Mouse (Mus musculus): ENCODE measurements around the gene Astn1. TPM values are rescaled to one million over a fixed set of nuclear protein-coding genes. Genes with fewer than 3 reads are reported as not detected.

Gene Astn1
- total RNA-seq, 2 experiments from 2014 or later, result 173 to 179 TPM

DNA sequence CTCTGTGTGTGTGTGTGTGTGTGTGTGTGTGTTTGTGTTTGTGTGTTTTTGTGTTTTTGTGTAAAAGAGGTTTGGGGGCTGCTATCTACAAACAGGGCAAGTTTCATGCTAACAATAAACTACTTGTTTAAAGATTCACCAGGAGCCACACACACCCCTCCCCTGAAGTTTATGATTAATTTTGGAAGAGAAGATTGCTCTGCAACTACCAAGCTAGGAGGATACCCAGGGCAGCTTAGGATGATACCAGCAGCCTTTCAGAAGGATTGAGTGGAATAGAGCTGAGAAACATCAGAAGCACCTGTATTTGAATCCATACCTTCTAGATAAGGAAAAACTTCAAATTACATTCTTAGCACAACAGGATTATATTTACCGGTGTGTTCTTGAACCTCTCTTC lies 242.1 kb downstream of the Astn1 start:
- DNase-seq (ENCODE audit: extremely low spot score in 1 of 2, low spot score in 1 of 2), result no peak

DNA sequence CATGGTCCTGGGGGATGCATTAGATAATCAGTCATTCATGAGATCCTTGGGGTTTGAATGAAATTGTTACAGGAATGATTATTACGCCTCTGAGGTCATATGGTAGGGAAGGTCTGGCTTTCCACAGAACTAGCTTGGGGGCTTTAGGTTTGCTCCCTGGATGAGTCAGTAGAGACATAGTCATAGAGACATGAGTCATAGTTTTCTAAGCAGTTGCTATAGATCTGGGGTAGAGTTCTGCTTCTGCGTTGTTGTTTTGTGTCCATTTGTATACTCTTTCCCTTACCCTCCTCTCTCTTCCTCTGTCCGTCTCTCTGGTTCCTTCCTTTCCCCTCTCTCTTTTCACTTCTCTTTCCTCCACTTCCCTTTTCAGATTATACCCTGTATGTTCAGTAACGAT lies 243.5 kb downstream of the Astn1 start:
- DNase-seq (ENCODE audit: extremely low spot score in 1 of 2, low spot score in 1 of 2), result no peak

DNA sequence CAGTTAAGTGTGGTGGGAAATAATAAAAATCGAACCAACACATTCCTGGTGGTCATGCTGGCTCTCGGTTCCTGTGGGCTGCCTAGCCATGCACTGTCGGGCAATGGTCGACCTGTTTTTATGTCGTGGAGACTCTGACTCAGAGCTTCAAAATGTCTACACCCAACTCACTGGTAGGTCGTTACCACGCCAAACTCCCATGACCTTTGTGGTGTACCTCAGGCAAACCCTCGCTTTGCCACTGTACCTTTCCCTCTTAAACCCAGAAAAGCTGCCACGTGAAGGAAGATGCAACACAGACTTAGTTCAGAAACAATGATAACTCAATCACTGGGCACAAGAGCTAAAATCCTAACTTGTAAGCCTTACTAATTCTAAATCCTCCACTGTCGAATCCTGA lies 244.3 kb downstream of the Astn1 start:
- DNase-seq (ENCODE audit: extremely low spot score in 1 of 2, low spot score in 1 of 2), result no peak

DNA sequence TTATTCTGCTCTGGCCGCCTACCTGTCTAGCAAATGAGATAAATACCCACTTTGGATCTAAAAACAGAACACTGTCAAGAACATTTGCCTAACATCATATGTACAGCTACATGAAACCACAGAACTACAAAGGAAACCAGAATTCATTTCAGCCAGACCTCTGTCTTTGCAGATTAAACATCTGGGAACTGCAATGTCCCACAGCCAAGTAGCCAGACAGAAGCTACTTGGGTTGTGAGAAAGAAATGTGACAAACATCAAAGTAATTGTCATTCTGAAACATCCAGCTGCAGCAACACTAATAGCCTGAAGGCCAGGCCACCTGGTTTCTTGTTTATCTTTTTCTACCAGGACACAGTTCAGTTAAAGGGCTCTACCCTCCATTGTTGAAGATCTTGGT lies 245.1 kb downstream of the Astn1 start:
- DNase-seq (ENCODE audit: extremely low spot score in 1 of 2, low spot score in 1 of 2), result no peak

DNA sequence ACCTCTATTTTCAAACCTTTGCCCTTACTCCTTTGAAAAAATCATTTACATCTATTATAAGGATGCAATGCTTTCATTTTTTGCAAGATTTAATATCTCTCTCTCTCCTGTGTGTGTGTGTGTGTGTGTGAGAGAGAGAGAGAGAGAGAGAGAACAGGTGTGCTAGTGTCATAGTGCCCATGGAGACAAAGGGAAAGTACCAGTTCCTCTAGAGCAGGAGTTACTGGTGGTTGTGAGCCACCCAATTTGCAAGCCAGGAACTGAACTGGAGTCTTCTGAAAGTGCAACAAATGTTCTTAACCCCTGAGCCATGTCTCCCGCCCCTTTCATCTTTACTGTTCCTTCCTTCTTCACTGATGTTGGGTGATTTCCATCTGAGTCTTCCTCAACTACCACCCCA lies 253.1 kb downstream of the Astn1 start:
- no peak for DNase-seq (ENCODE audit: extremely low spot score in 1 of 2, low spot score in 1 of 2)

DNA sequence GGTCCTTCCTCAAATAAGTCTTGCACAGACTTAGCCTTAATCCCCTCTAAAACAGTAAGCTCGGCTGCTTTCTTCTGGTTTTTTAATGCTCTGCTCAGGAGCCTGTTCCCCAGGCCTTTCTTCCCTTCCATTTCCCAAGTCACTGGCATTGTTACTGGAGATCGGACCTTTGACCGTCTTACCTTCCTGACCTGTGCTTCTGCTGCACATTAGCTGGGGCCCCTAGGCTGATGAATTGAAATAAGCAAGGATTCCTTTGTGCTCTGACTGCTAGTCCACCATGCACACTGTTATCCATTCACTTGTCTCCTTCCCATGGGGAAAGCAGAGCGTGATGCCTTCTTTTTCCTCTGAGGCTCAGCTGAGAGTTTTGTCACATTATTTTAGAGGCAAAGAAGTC lies 255.9 kb downstream of the Astn1 start:
- no peak for DNase-seq (ENCODE audit: extremely low spot score in 1 of 2, low spot score in 1 of 2)

DNA sequence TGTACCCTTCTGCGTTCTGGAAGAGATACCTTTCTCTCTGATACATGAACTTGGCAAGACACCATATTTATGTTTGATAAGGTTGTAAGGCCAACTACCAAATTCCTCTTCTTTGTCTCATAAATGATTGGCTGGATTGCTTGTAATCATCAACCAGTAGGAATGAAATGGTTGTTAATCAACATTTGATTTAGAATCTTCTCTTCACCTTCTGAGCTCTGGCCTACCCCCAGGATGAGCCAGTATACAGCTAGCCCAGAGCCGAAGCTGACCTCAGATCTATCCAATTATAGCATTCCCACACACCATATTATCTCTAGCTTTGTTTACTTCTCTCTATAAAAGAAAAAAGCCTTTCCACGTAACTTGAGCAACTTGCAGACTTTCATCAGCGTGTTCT lies 270.9 kb downstream of the Astn1 start:
- no peak for DNase-seq (ENCODE audit: extremely low spot score in 1 of 2, low spot score in 1 of 2)

DNA sequence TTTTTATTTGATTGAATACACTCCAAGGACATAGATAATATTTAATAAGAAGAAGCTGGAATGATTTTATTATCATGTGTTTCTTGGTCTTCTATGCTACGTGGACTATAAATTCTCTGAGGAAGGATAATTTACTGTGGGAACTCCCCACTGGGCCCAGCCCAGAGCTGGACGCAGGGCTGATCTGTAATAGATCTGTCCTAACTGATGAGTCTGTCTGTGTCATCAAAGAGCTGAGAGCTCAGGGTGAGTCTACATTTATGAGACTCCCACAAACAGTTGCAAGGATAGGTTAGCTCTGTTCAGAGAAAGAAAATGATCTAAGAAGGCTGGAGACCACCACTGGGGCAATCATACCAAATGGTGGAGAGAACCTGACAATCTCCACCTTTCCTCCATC lies 271.4 kb downstream of the Astn1 start:
- DNase-seq (ENCODE audit: extremely low spot score in 1 of 2, low spot score in 1 of 2), result no peak

DNA sequence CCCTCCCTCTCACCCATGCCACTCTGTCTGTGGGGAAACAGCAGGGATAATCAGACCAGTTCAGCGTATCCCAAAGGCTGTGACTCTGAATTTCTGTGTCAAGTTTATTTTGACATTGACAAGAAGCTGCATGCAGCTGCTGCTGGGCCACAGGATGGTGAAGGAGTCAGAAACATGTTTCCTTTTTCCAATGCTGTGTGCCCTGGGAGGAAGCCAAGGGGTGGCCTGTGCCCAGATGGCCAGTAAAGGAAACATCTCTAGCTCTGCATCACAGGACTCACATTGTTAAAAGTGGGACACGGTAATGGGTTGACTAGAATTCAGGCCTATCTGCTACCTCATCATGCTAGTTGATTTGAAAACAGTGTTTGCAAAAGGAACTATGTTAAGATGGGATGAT lies 279.2 kb downstream of the Astn1 start:
- no peak for DNase-seq (ENCODE audit: extremely low spot score in 1 of 2, low spot score in 1 of 2)

DNA sequence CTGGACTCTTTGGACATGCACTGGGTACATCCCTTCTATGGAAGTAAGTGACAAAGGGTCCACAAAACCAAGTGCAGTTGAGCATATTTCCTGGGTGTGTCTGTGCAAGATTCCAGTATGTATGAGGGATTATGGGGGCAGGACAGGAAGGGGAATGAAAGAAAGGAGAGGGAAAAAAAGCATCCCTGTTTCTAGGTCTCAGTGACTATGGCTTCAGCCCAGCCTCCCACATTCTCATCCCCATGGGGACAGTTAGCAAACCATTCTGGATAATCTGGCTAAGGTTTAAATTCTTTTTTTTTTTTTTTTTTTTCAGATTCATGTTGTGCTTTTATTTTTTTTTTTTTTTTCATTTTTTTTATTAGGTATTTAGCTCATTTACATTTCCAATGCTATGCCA lies 280.2 kb downstream of the Astn1 start:
- no peak for DNase-seq (ENCODE audit: extremely low spot score in 1 of 2, low spot score in 1 of 2)

DNA sequence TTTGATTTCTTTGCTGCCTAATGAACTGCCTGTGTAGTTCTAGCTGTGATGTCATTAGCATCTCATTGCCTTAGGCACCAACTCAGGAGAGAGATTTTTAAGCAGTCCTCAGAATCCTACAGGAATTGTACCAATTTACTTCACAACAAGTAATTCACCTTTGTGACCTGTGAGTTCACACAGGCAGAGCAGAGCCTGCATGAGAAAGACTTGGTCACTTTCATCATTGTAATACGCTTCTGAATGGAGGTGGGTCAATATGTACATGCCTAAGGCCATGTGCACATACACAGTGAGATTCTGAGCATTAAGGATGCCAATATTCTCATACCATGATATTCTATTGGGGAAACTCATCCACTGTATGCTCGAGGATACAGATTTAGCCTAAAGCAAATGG lies 290.7 kb downstream of the Astn1 start:
- DNase-seq (ENCODE audit: extremely low spot score in 1 of 2, low spot score in 1 of 2), result no peak

DNA sequence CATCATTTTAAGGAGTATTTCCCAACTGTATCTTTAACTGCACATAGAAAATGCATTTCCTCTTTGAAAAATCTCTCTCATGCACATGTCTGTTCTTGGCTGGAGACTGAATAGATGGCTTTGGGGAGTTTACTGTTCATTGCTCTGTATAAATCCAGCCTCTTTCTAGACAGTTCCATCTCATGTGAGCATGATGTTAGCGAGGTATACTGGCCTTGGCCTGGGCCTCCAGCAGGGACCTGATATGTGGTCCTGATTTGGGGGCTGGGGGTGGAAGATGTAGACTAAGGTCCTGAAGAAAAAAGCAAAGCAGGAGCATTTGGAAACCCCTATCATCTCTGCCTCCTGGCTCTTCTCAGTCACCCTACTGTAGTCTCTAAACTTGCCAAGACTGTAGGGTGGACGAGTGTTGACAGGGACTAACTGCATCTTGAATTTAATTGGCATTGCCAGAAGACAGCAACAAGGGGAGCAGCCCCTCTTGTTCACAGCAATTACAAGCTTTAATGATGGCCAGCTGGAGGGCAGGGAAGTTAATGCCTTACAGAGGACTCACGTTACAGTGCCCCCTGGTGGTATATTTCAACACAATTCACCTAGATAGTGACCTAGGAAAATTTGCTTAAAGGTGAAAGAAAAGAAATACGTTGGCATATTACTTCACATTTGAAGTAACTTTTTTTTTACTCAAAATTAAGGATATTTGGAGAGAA lies 291.9 kb downstream of the Astn1 start:
- DNase-seq (ENCODE audit: extremely low spot score in 1 of 2, low spot score in 1 of 2), result peak; percentile 23 to 28

DNA sequence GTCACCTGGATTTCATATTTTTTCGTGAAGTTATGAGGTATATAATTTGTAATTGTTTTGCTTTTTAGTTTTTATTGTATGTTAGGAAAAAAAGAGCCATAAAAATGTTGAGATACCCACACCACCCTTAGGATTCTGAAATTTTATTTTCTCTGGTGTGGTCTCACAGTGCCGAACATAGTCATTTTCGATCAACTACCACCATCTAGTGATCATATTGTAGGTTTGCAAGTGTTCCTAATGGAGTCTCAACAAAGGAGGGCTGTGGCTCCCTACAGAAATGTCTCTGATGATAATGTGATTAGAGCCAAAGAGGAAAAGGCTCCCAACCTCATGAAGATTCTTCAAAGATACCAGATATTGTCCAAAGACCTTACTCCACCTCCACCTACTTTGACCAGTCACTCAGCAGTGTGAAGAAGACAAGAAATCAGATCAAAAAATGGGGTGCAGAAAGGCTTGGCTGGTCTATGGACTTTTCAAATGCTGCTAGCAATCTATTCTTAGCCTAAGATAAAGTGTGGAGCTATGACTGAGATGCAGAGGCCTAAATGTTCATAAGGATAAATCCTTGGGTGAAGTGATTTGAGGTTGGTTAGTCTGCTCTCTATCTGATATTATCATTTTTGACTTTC lies 292.6 kb downstream of the Astn1 start:
- DNase-seq (ENCODE audit: extremely low spot score in 1 of 2, low spot score in 1 of 2), result no peak

DNA sequence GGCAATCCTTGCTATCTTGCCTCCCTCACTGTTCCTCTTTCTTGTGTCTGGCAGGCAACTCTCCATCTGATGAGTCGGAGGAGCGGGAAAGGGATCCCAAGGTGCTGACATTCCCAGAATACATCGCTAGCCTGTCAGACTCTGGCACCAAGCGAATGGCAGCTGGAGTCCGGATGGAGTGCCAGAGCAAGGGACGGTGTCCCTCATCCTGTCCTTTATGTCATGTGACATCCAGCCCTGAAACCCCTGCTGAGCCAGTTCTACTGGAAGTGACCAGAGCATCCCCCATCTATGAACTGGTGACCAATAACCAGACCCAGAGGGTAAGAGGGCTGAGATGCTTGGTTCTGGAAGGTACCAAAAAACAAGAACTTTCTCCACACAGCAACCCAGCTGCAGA lies 294.9 kb downstream of the Astn1 start:
- no peak for DNase-seq (ENCODE audit: extremely low spot score in 1 of 2, low spot score in 1 of 2)

DNA sequence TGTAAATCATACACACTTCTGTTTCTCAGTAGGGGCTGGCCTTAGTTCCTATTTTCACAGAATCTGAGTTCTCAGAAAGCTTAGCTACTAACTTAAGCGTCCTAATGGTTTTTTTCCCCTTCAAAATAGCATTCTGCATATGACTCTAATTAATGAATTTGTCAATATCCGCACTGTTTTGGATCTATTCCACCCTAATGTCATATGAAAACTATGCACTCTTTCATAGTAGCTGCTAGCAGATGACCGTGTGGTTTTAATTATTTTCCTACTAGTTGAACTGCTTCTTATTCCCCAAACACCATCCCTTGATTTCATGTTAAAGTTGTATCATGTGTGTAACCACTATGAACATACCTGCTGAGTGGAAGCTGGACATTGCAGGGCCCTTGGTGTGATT lies 303.9 kb downstream of the Astn1 start:
- no peak for DNase-seq (ENCODE audit: extremely low spot score in 1 of 2, low spot score in 1 of 2)

DNA sequence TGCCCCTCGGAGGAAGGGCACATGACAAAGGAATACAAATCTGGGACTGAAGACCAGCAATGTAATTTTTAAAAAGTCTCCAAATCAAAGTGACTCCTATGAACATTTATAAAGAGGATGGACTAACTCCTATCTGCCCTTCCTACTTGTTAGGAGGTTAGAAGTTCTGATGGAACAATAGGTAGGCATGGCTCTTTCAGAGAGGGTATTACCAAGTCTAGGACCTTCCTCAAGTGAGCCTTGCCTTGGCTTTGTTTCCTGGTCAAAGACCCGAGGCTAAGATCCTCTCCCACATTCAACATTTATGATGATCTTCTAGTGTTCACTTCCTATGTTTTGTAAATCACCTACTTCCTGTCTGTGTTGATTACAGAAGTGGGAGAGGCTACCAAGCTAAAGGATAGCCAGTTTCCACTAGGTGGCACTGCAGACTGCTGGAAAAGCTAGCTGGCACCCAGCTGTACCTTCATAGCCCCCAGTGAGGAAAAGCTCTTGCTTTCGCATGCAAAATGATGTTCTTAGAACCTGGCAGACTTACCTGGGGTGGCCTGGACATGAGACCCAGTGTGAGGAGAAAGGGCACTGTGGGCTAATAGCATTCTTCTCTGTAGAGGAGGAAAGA lies 308.0 kb downstream of the Astn1 start:
- DNase-seq (ENCODE audit: extremely low spot score in 1 of 2, low spot score in 1 of 2), result peak; percentile 40 to 64

DNA sequence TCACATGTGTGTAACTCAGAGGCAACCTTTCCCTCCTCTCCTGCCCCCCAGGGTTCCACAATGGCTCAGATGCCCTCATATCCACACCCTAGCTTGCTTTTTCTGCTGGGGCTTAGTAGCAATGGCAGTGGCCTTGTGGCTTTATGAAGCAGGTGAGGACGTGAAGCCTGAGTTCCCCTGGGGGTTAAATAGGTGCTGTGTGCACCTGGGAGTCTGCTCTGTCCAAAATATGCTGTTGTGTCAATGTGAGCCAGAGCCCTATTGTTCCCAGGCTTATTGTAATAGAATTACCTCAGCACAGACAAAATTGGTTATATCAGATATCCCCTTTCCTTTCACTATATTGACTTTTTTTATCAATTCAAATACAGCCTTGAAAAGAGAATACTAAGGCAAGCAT lies 325.7 kb downstream of the Astn1 start:
- no peak for DNase-seq (ENCODE audit: extremely low spot score in 1 of 2, low spot score in 1 of 2)

DNA sequence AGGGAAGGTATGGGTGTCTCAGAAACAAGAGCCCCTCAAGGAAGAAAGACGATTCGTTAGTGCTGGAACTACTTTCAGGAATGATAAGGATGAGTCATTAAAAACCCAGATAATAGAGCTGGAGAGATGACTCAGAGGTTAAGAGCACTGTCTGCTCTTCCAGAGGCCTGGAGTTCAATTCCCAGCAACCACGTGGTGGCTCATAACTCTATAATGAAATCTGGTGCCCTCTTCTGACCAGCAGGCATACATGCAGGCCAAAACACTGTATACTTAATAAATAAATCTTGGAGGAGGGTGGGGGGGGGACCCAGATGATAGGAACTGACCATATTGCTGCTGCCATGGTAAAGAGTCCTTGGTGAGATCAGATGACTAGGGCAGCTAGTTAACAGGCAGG lies 335.4 kb downstream of the Astn1 start:
- DNase-seq (ENCODE audit: extremely low spot score in 1 of 2, low spot score in 1 of 2), result no peak

DNA sequence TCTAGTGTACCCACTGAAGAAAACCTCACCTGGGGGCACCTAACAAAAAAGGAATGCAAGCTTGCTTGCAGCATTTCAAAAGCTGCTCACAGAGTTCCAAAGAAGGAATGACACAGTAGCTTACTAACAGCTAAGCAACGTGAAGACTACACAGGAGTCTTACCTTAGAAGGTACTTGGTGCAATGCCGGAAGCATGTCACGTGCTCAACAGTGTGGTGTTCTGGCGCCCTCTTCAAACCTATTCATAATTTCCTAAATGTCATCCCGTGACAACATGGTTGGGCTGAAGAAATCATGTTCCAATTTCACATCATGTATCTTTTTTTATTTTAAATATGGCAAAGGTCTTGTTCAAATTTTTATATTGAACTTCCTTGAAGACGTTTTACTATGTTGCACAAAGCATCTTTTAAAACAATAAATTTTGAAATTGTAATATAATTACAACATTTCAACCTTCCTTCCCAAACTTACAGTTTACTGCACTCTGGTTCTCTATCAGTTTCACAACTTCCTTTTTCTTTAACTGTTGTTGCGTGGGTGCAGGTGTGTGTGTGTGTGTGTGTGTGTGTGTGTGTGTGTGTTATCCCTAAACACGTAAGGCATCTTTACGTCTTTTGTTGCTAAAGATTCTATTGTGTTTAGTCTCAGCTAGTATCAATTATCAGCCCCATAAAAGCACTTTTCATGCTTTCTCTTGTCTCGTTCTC lies 335.9 kb downstream of the Astn1 start:
- DNase-seq (ENCODE audit: extremely low spot score in 1 of 2, low spot score in 1 of 2), result no peak

DNA sequence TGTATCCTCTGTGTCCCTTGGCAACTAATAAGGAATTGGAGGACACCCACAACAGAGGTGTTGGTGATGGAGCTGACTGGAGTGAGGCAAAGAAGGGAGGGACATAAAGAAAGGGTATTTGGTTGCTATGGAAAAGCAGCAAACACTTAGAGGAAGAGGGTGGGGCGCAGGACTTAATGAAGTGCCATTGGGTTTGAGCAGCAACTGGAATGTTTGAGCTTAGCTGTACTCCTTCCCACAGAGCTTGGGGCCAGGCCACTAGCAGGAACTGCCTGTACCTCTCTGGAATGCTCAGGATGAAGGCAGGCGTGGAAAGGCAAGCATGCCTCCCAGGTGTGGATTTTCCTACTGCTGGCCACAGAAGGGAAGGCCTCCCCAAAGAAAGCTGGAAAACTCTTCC lies 337.2 kb downstream of the Astn1 start:
- no peak for DNase-seq (ENCODE audit: extremely low spot score in 1 of 2, low spot score in 1 of 2)

DNA sequence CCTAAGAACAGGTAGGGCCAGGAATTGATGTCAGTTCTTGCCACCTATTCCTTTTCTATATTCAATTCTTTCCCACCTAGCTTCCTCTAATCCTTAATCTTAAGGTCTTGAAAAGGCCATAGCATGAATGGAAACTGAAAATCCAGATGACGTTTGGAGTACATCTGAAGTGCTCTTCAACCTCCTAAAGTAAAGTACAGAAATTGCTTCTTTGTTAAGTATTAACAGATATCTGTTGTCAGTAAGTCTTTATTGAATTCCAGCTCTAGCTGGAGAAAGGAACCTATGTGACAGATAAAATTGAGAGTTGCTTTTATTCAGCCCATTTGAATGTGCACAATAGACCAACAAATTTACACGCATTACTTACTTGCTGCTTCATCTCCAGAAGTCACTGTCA lies 338.1 kb downstream of the Astn1 start:
- no peak for DNase-seq (ENCODE audit: extremely low spot score in 1 of 2, low spot score in 1 of 2)

Data from layer of hippocampus, postnatal 25 days (tissue).